Mouse (Mus musculus) ZHBTc4 (cell line): Measurements from ENCODE around the gene Dhrs13.
"Not testable (repeated sequence)": the region's sequence is repeated elsewhere in the genome, so short reads cannot be mapped to it uniquely, and the experiment has no call there.

ENCODE experiments used
- DNase-seq: peaks from one replicate; pipeline ENCODE4 v3.0.0-alpha.2; 2011; ENCODE audit warnings: low read depth, low spot score

Gene Dhrs13

GRCm38 (mm10) chr11:78042290-78042870 lies 10.3 kb downstream of the Dhrs13 start:
- DNase-seq: peak; percentile 74

DNA sequence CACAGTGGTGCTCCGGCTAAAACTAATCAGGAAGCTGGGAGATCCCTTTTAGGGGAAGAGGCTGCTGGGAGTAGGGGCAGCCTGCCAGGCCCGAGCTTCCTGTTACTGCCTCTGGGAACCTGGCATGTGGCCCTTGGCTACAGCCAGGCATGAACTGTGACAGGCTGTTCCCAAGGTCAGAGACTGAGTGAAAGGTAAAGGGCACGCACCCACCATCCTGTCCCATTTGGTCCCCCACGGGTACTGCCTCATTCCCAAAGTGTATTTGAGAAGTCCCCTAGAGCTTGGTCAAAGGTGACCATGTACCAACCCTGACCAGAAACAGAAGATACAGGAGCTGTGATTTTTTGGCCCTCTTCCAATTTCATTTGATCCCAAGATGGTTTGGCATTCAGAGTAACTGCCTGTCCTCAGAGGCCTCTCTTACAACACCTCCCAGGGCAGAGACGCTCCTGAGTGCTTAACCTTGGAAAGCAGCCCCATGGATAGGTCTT lies 12.7 kb downstream of the Dhrs13 start:
- no peak for DNase-seq

GRCm38 (mm10) chr11:78048637-78049036 lies 16.6 kb downstream of the Dhrs13 start:
- DNase-seq: not testable (repeated sequence)

DNA sequence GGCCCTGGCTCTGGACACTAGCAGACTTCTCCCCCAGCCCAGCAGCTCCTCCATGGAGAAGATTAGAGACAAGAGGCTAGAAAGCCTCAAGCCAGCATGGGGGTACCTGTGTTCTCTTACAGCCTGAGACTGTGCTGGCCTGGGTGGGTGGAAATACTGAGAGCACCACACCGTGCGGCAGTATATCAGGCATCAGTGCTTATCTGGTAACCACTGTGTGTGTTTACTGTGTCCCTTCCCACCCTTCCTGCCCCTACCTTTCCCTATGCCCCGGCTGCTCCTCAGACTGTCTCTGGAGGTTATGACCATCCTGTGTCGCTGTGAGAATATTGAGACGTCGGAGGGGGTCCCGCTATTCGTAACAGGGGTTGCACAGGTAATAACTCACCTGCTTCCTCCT lies 21.0 kb downstream of the Dhrs13 start:
- no peak for DNase-seq

GRCm38 (mm10) chr11:78056946-78057345 lies 24.9 kb downstream of the Dhrs13 start:
- DNase-seq: peak; percentile 26

DNA sequence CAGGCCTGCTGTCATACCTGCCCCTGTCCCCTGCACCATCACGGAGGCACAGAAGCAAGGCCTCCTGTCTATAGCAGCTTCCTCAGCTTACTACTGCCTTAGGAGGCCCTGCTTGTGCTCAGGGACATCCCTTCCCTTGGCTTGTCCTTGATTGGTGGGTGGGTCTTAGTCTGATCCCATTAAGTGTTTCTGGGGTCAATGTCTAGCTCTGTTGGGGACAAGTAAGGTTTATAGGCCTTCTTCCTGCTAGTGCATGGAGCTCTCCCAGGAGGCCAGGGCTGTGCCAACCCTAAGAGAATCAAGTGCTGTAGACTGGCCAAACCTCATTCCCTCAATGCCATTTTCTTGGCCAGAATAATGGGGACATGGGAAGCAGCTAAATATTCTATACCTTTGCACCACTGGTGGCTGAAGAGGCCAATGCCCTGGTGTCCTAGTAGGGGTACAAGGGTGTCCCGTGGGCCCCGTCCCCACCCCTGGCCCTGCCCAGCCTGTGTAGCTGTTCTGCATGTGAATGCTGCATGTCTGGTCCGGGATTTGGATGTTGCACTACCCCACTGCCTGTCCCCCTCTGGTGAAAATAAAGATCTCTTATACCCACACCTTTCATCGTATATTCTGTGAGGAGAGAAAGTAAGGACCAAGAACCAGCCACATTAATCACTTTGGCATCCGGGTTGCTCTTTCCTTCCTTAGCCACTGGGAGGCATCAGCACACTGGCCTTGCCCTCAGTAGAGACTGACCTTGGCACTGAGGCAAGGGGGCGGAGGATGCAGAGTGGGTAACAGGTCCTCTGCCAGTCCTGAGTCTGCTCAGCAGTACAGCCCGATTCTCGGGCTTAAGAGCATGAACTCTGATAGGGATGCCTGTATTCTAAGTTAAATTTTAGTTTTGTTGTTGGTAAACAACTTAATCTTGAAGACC lies 28.0 kb downstream of the Dhrs13 start:
- peak; percentile 57 for DNase-seq

DNA sequence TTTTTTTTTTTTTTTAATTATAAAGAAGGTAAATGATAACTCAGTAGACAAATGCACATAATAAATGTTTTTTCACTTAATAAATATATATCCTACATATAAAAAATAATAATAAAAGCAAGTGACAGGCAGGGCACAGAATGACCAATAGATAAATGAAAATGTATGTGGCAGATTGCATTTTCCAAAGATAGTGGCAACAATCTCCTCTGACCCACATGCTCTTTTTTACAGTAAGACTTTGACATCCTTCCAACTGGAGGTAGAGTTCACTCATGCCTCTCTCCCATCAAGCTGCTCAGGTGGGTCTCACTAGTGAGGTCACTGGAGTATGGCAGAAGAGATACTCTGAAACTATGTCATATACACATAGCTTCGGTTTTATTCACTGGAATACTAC lies 30.5 kb downstream of the Dhrs13 start:
- DNase-seq: no peak

DNA sequence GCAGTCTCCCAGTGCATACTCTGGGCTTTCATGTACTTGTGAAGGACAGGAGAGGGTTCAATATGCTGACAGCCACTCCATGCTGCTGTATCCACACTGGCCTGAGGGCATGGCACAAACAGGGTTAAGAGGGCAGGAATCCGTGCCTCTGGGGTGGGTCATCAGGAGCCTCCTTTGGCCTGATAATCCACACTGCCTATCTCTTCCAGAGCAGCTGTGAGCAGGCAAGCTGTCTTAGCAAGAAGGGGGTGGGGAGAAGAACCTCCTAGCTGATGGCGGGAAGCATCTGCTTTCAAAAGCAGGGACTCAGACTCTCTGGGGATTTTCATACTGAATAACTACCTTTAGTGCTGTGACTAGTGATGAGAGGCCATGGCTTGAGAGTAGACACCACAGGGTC lies 33.8 kb downstream of the Dhrs13 start:
- DNase-seq: no peak

DNA sequence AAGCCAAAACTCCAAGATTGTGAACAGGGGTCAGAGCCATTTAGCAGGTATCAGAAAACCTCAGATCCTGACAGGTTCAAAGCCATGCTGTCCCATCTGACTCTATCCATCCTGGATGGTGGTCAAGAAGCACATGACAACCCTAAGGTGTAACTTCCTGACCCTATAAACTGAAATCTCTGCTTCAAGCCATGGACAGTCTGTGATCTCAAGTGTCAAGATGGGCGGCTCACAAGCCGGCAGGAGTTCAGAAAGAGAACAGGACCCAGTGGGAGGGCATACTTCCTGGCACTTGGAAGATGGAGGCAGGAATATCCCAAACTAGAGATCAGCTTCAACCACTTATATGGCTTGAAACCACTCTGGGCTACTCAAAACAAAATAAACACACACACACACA lies 34.6 kb downstream of the Dhrs13 start:
- no peak for DNase-seq

- DNase-seq: no peak
These were observed 35.5 kb downstream of the Dhrs13 start for GRCm38 (mm10) chr11:78067566-78067965.

DNA sequence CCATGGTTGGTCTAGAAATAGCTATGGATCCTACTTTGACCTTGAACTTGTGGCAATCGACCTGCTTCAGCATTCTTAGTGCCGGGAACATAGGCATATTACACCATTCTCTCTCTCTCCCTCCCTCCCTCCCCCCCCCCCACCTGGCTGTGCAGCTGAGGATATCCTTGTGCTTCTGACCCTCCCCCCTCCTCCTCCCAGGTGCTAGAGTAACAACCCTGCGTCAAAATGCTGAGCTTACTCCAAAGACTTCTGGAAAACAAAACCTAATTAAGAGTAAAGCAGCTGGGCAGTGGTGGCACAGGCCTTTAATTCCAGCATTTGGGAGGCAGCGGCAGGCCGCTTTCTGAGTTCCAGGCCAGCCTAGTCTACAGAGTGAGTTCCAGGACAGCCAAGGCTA lies 37.0 kb downstream of the Dhrs13 start:
- DNase-seq: no peak

DNA sequence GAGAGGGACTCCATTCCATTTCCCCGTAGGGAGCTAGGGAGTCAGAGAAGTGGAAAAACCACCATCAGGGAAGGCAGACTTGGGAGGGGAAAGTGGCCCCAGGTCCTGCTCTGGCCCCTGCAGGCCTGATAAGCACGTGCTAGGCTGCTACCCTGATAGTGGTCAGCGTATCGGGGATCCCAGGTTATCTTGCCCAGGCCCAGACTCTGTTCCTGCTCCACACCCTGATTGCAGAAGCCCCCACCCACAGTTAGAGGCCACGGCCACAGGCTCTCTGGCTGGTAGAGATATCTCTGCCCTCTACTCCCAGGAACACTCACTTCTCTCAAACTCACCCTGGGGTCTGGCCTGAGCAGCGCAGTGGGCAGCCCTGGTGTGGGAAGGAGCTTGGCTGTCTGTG lies 37.6 kb downstream of the Dhrs13 start:
- no peak for DNase-seq

- DNase-seq: no peak
These were observed 39.9 kb downstream of the Dhrs13 start for GRCm38 (mm10) chr11:78071938-78072337.

- DNase-seq: peak; percentile 76
These were observed 40.5 kb downstream of the Dhrs13 start for GRCm38 (mm10) chr11:78072425-78073130.

DNA sequence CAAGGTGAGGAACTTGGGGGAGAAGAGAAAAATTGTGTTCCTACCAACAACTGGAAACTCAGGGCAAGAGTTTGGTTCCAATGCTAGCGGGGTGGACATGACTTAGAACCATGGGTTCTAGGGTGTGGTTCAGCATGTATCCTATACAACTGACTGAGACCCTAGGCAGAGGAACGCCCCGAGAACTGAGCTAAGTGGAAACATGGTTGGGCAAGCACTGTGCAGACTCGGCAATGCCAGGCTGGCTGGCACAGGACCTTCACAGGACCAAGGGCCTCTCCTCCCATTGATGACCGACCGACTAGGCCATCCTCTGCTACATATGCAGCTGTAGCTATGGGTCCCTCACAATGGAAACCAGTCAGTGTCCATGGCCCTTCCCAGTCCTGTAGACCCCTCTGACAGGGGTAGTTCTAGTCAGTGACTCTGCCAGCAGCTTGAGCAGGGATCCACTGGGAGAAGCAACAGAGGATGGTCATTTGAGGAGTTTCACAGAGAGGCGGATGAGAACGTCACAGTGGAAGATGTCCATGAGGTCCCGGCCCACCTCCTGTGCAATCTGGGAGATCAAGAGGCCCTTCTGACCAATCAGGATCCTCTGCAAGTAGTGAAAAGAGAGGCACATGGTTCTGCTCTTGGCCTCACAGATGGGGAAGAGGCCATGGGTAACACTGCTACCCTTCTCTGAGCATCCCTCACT lies 41.6 kb downstream of the Dhrs13 start:
- DNase-seq: no peak

- no peak for DNase-seq
These were observed 42.2 kb downstream of the Dhrs13 start for GRCm38 (mm10) chr11:78074277-78074652.

- no peak for DNase-seq
These were observed 42.6 kb downstream of the Dhrs13 start for GRCm38 (mm10) chr11:78074666-78075065.

DNA sequence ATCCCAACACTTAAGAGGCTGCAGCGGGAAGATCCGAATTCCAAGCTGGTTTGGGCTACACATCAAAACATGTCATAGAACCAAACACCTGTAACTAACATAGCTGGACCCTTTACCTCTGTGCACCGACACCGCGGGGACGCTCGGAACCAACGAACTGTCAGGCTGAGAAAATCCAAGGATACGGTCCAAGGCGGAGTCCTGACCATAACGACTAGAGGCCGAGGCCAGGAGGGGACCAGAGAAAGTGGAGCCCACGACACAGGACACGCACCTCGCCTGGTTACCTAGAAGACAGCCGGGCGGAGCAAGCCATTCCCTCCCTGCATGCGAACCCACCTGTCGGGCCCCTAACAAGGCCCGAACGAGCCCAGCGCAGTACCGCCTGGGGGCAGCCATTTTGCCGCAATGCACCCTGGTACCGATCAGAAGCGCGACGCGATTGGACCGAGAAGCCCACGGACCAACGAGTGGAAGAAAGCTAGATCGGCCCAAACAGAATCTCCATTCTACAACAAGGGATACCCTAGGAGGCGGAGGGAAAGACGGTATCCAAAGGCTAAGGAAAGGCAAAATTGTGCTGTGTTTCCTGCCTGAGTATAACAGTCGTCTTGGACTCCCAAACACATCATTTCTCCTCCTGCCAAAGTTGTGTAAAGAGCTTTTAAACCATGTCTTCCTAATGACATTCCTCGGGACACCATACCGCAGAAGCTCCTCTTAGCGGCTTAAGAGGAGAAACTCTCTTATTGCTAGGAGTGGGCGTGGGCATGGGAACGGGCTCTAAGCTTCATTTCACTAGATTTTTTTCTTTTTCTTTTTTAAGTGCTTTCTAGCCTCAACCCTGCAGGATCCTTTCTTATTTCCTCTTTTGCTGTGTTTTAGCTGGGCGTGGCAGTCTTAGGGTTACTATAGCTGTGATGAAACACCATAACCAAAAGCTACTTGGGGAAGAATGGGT lies 48.2 kb downstream of the Dhrs13 start, which contains the start of gene Eral1:
Gene Eral1 (minus strand): TSS at position 423 of the 961 bp plus-strand sequence.
- DNase-seq: peak; percentile 93

DNA sequence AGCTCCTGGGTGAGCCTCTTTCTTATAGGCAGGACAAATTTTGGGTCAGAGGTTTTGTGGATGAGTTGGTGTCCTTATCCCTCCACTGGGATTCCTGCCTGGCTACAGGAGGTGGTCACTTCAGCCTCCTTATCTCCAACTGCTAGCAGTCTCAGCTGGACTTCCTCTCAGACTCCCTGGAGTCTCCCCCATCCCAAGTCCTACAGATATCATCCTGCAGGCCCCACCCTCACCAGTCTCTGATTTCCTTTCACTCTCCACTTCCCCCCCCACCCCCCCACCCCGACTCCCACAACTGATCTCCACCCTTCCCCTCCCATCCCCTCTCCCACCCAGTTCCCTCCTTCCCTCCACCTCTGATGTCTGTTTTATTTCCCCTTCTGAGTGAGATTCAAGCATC lies 51.5 kb downstream of the Dhrs13 start:
- DNase-seq: no peak

DNA sequence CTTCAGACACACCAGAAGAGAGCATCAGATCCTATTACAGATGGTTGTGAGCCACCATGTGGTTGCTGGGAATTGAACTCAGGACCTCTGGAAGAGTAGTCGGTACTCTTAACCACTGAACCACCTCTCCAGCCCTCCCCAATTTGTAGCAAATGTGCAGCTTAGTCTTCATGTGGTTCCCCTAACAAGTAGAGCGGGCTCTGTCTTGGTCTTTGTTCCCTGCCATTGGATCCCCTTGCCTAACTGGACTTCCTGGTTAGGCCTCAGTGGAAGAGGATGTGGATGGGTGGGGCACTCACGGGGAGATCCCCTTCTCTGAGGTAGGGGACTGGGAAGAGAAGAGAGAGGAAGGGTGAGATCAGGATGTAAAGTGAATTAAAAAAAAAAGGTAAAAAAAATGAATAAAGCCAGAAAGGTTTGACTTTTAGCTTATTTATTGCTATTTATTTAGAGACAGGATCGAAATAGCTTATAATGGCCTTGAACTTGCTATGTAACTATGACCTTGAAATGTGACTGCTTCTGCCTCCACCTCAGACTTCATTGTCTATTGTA lies 54.9 kb downstream of the Dhrs13 start:
- DNase-seq: peak; percentile 38
